Mouse (Mus musculus) monocyte, adult 2 months (primary cell): ENCODE data around the gene Olfr750.

Experiments
- DNase-seq, 2 experiments: peaks; one replicate each; pipeline ENCODE4 v3.0.0; 2022; ENCODE audit warnings: low spot score in 2 of 2, low read depth in 1 of 2

The Olfr750 gene

GRCm38 (mm10) chr14:51074335-51074734 is at the start of gene Olfr750:
Gene Olfr750 (minus strand): TSS chr14:51074435.
- no peak for DNase-seq

- no peak for DNase-seq
These were observed 39.8 kb upstream of the Olfr750 start, which contains the start of gene Eddm3b for GRCm38 (mm10) chr14:51113916-51114560. Gene Eddm3b (plus strand): TSS chr14:51114426.

GRCm38 (mm10) chr14:51113476-51113875 is 39.2 kb upstream of the Olfr750 start:
- DNase-seq: no peak

GRCm38 (mm10) chr14:51111966-51112365 is 37.7 kb upstream of the Olfr750 start:
- no peak for DNase-seq

GRCm38 (mm10) chr14:51106449-51106967 is 32.3 kb upstream of the Olfr750 start:
- DNase-seq: no peak

GRCm38 (mm10) chr14:51104366-51104765 is 30.1 kb upstream of the Olfr750 start:
- DNase-seq: no peak

- DNase-seq: peak in 1 of 2 experiments; percentile 48
These were observed 29.0 kb upstream of the Olfr750 start for GRCm38 (mm10) chr14:51103217-51103616.

- DNase-seq: no peak
These were observed 27.0 kb upstream of the Olfr750 start for GRCm38 (mm10) chr14:51101284-51101683.

GRCm38 (mm10) chr14:51098921-51099320 is 24.7 kb upstream of the Olfr750 start:
- no peak for DNase-seq

- DNase-seq: peak in 1 of 2 experiments; percentile 54
These were observed 24.1 kb upstream of the Olfr750 start for GRCm38 (mm10) chr14:51098300-51098699.

GRCm38 (mm10) chr14:51095736-51096524 is 21.7 kb upstream of the Olfr750 start:
- no peak for DNase-seq

GRCm38 (mm10) chr14:51094921-51095320 is 20.7 kb upstream of the Olfr750 start:
- DNase-seq: no peak

- no peak for DNase-seq
These were observed 20.1 kb upstream of the Olfr750 start for GRCm38 (mm10) chr14:51094096-51094875.

GRCm38 (mm10) chr14:51093496-51093895 is 19.3 kb upstream of the Olfr750 start:
- DNase-seq: no peak

GRCm38 (mm10) chr14:51092073-51092620 is 17.9 kb upstream of the Olfr750 start:
- DNase-seq: no peak

GRCm38 (mm10) chr14:51090921-51091900 is 17.0 kb upstream of the Olfr750 start, which contains the start of the genes Rnase4 and Ang:
Gene Rnase4 (plus strand): TSS chr14:51091077.
Gene Ang (plus strand): TSS chr14:51091150.
- peak in 1 of 2 experiments; percentile 14 for DNase-seq

GRCm38 (mm10) chr14:51090077-51090781 is 16.0 kb upstream of the Olfr750 start:
- DNase-seq: peak; percentile 55 to 80

GRCm38 (mm10) chr14:51089674-51090076 is 15.4 kb upstream of the Olfr750 start:
- peak in 1 of 2 experiments; percentile 19 for DNase-seq
